Mouse (Mus musculus): ENCODE measurements at regions not wholly inside any gene's neighbourhood (a gene's known extent, or its start where the extent isn't known, plus 50 kb on each side); places are given as distances from the start of the nearest gene placed in this dataset.

DNA sequence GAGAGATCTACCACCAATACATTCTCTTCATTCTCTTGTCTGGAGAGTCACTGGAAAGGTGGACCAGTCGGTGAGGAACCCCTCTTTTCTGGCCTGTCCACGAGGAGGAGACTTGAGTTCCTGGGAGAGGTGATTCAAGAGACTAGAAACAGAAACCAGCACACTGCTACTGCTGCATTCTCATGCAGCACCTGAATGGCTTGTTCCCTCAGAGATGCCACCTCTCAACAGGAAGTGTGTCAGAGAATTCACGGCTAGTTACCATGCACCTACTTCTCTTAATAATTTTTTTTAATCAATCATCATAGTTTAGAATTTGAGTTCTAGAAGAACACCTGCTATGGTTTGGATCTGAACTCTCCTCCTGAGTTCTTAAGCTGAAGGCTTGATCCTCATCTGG lies 52.0 kb upstream of the Dynlrb2 start:
- DNase-seq (ENCODE audit: low spot score), result no peak

DNA sequence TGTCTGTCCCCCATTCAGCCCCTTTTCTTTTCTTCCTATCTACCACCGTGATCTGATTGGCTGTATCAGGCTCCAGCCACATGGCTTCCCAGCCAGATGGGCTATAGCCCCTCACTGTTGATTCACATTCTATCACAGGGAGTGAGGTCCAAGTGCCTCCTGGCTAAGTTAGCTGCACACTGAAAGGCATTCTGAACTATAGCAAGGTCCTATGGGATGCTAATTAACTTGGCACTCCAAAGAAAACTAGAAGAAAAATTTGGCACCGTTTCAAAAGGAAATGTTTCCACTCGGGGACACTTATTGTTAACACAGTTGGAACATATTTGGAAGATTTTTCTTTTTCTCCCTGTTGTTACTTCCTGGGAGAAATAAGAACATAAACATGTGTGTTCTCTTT lies 53.4 kb upstream of the Dynlrb2 start:
- no peak for DNase-seq (ENCODE audit: low spot score)

DNA sequence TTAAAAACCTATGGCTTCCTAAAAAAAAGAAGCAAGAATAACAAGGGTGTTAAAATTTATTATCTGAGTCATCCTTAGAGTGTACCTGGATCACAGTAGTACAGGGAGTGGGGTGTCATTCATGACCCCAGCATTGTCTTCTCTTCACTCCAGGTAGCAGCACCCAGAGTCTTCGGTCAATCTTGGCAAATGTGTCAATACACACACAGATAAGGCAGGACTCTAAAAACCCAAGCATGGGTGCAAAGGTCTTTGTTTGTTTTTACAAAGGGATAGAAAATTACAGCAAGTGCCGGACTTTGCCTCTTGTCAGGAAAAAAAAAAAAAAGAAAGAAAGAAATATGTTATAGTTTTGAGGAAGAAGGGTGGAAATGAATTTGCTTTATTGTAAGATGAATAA lies 57.3 kb upstream of the Dynlrb2 start:
- DNase-seq (ENCODE audit: low spot score), result no peak

DNA sequence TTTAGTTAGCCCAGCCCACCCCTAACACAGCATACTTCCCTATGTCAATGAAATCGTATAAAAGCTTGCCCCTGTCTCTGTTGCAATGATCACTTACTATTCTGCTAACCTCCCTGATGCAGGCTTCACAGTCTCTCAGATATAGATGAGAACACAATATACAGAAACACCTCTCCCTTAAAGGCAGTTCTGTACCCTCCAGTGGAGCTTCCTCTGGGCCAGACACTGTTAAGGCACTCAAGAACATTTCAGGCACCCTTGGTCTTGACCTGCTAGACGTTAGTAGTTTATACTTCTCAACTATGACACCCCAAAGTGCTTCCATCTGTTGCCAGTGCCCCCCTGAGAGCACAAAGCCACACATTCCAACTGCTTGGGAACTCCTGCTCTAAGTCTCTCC lies 61.9 kb upstream of the Dynlrb2 start:
- no peak for DNase-seq (ENCODE audit: low spot score)

DNA sequence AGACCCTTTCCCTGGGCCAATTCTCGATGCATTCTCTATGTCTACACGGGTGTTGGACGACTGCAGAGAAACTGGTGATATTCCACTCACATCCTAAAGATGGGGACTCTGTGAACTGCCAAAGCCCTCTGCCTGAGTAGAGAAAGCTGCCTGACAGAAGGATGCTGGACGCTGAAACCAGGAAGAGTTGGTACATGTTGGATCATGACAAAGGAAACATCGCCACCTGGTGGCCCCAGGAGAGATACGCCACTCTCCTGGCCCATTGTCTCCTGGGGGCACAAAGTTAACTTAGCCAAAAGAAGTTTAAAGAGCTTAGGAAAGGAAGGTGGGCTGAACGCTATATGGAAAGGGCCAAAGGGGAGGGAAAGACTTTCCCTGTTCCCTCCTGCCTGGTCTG lies 65.9 kb upstream of the Dynlrb2 start:
- peak; percentile 57 for DNase-seq (ENCODE audit: low spot score)

DNA sequence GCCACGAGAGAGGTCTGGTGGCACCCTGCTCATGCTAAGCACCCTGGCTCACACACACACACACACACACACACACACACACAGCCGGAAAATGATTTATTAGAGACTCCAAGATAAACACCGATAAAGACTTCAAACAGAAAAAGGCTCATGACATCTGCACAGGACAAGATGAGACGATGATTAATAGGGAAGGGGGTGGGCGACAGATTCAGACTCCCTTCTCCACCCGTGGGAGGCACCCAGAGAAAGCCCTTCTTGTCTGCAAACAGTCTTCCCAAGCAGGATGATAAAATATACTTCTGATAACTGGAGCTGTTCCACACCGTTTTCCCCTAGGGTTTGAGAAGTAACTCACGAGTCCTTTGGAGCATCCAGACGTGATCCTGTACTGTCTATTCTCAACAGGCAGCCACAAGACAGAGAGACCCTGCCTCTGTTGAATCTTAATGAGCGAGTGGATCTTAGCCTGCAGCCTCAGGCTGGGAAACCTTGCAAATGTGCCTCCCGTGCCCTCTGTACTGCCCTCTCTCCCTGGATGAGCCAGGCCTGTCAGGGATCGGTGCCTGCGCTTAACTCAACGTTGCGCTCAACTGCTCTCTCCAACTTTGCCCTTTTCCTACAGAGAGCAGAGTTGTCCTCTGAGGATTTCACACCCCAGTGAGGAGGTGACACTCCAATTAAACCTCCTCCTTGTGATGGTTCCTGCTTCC lies 69.3 kb upstream of the Dynlrb2 start:
- DNase-seq (ENCODE audit: low spot score), result no peak

DNA sequence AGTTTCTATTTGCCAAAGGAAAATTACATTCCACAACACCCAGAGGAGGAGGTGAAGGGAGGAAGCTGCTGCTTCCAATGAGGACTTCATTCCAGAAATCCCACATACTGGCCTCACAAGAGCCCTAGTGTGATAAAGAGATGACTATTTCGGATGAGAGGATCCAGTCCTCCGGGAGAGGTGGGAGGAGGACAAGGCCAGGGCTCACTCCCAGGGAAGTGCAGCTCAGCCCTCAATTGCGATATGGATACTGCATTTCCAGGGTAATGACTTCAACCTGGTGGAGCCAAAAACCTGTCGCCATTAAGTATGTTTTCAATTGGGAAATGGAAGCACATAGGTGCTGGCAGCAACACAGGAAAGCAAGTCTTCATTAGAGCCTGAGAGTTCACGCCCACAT lies 74.7 kb upstream of the Dynlrb2 start:
- DNase-seq (ENCODE audit: low spot score), result peak; percentile 1

DNA sequence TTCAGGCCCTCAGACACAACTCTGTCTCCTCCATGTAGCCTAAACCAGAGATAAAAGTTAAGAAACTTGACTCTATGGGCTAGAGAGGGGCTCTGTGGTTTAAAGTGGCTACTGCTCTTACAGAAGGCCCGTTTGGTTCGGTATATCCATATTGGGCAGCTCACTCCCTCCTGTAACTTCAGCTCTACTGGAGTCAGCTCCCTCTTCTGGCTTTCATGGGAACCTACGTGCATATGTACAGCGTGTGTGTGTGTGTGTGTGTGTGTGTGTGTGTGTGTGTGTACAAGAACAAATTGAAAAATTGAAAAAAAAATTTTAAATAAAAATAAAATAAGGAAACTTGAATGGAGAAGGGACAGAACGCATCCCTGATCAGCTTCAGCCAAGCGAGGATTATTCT lies 75.1 kb upstream of the Dynlrb2 start:
- no peak for DNase-seq (ENCODE audit: low spot score)

DNA sequence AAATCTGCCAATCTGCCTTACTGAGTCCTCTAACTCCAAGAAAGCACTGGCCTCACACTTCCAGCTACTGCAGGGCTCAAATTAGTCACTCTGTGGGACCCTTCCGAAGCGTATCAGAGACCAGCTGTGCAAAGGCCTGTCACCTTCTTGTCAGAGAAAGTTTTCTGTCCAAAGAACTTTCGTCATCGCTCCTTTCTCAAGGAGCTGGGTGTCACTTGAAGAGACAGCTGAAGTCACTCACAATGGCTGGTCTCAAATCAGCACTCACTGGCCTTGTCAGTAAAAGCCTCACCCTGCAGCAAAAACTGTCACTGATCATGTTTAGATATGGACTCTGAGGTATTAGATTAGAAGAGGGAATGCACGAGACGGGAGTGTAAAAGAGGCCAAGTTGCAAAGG lies 81.9 kb upstream of the Dynlrb2 start:
- DNase-seq (ENCODE audit: low spot score), result no peak

DNA sequence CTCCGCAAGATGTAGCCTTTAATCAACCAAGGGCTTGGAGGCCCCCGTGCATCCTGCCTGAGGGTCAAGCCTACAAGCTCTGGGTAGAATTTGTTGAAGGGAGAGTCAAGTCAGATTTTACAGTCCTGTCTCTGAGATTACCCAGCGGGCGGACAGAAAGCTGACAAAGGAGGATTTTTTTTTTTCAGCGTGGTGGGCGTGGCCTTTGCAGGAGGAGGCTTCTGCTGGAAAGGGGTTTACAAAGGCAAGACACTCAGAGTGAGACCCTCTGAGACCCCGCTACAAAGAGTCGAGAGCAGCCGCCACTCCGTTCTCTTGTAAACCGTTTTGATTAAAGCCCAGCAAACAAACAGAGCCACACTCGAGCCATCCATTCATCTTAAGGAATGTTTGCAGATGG lies 92.1 kb upstream of the Dynlrb2 start:
- no peak for DNase-seq (ENCODE audit: low spot score)

DNA sequence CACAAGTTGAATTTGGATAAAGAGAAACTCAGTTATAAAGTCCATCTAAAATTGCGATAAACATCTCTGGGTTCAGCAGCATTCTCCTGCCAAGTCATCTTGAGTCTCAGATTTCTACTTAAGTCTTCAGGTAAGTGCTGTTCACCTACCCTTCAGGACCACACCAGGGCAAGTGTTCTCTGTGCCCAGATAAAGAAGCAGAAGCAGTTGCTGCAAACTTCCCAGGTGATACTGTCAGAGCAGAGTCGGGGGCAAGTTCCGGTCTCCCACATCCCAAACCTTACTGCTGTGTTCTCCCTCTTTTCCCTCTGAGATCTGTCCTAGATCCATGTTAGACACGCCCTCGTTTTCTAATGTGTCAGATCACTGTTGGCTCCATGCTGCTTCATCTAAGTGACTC lies 94.7 kb upstream of the Dynlrb2 start:
- DNase-seq (ENCODE audit: low spot score), result peak; percentile 14

DNA sequence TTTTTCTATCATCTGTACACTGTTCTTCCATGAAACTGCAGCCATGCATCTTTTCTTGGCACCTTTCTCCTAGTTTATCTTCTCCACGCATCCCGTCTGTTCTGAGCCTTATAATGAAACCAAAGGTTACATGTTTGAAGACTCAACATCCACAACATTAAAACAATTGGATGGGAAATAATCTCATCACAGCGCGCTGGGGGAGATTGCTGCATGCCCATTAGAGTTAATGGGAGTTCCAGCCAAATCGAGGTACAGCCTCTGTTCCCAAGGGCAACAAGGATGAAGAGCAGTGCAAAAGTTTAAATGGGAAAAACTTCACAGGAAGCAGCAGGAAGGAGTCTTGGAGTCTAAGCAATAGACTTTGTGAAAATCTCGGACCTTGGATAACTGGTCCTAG lies 95.8 kb upstream of the Dynlrb2 start:
- DNase-seq (ENCODE audit: low spot score), result no peak

DNA sequence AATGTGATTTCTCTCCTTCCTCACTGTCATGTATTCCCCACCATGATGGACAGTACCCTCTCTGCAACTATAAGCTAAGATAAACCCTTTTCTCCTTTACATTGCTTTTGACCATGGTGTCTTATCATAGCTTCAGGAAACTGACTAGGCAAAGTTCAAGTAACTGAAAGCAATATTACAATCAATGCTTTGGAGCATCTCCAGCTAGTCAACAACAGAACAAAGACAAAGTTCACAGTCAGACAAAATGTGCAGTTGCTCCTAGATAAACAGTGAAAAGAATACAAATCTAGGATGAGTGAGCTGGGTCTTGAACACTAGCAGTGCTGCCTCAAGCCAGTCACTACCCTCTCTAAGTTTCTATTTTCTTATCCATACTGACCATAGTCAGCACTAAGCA lies 100.2 kb upstream of the Dynlrb2 start:
- no peak for DNase-seq (ENCODE audit: low spot score)

DNA sequence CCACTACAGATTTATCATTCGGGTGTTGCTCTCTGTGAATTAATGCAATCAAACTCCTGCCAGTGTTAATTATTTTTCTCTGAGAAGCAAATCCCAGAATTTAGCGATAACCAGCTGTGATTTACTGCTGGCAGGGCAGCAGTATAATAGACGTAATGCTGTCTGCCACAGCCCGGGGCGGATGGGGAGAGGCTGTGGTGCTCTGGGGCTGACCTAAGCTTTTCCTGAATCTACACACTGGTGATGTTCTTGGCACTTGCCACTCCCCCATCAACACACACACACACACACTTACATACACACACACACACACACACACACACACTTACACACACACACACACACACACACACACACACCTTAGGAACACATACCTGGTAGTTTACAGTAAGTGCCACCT lies 101.4 kb upstream of the Dynlrb2 start:
- no peak for DNase-seq (ENCODE audit: low spot score)

DNA sequence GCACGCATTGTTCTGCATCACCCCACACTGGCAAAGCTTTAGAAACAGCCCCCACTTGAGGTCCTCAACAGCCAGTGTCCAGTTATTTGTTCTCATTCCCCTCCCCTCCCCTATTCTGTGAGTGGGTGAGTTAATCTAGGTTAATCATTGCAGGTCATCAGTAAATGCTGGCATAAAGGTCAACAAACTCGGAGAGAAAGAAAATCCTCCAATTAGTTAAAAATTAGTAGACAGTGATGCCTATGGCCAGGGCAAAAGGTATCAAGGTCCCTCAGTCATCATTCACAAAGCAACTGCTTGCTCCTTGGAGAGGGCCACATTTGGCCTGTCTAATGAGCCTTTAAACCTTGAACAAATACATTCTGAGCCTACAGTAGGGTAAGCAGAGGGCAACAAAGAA lies 105.3 kb upstream of the Dynlrb2 start:
- no peak for DNase-seq (ENCODE audit: low spot score)

DNA sequence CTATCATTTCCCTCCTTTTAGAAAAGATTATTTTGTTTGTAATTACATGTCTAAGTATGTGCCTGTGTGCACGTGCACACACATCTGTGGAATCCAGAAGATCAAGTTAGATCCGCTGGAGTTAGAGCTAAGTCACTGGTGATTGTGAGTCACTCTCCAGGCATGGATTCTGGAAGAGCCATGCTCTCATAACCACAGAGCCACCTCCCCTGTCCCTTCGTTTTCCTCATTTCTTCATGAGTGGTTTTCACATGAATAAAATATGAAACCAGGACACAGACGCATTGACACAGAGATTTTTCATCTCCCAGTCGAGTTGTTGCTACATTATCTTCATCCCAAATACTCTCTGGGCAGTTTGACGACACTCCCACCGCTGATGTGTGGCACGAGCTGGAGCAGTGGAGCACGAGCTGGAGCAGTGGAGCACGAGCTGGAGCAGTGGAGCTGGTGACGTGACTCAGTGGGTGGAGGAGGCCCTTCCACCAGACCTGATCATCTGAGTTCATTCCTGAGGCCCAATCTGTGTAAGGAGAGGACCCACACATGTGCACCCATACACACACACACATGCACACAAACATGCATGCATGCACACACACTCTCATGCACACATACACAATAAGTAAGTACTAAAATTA lies 106.1 kb upstream of the Dynlrb2 start:
- DNase-seq (ENCODE audit: low spot score), result no peak

DNA sequence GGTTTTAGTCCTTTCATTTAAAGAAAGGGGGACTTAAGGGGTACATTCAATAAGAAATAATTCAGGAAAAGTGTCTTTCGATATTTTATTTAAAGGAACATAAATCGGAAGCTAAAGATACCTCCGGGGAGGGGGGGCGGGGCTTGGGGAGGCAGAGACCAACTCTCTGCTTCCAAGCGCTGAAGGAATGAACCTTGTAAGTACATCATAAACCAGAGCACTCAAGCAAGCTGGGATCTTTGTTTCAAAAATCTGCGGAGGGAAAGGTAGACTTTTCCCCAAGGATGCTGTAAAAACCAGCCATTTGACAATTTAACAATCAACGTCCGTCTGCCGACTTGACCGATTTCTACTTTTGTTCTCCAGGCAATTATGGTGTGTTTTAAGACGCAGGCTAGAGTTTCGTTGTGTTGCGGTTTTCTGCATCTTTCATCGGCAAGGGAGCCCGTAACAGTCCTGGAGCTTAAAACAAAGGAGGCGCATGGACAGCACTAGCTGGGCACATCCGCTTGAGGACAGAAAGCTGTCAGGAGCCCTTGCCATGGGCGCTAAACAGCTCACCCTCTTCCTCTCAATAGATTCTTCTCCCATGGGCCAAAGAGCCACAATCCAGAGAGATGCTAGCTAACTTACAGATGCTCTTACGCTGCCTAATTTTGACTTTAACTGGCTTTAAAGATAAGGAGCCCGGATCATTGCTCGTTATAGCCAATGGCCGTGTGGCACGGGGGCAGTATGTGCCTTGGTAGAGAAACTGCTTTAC lies 119.4 kb upstream of the Dynlrb2 start:
- DNase-seq (ENCODE audit: low spot score), result no peak

DNA sequence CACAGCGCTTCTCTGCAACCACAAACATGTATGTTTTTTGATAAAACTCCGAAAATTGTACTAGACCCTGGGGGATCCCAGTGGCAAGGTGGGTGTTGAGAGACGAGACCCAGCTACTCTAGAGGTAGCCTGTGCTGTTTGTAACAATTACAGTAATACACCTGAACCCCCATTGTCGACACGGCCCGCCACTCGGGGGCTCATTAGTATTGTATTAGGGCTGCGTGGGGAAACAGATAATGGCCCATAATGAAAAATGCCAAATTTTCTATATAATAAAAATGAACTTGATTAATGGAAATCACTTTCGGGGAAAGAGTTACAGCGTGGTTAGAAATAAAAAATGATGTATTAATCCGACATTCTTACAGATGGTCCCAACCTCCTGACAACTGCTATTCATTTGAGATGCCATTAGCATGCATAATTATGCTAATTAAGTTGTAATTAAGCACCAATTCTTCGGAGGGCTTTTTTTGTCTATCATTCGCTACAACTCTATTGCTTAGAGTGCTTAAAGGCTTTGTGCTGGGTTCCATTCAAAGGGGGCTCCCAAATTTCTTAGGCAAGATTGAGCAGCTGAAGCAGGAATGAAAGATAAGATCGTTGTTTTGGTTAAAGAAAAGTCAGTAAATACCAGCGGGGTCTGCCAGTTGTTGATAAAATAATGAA lies 120.2 kb upstream of the Dynlrb2 start:
- DNase-seq (ENCODE audit: low spot score), result no peak

DNA sequence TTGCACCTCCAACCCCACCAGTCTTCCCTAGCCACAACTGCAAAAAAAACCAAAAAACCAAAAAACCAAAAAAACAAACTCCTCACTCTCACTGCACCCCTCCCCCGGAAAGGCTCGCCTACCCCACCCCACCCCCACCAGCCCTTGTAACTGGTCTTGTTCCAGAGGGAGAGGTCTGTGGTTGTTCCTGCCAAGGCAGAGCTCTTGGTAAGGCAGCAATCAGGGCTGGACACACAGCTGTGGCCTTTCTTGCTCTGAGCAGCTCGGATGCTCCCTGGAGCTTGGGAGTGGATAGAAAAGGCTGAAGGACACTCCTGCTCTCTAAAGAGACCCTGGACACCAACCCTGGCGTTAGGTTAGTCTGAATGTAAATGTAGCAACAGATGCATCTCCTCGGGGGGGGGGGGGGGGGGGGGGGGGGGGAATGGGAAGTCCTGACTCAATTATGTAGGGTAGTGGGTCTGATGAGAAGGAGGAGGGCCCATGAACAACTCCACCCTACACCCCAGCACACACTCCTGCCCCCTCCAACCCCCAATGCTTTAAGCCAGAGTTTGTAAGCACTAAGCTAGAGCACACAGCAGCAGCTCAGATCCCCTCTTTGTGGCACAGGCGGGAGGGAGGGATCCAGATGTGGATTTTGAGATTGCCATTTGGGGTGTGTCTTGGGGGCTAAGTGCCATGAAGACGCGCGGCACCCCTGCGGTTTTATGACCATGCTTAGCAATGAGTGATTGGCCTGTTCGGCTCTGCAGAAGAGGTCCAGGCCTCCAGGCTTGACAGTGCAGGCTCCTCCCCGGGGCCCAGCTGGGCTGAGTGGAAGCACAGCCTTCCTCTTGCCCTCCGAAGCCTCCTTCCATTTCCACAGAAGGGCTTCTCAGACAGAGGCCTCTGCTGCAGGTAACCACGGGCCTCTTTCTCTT lies 121.0 kb upstream of the Dynlrb2 start:
- DNase-seq (ENCODE audit: low spot score), result no peak

DNA sequence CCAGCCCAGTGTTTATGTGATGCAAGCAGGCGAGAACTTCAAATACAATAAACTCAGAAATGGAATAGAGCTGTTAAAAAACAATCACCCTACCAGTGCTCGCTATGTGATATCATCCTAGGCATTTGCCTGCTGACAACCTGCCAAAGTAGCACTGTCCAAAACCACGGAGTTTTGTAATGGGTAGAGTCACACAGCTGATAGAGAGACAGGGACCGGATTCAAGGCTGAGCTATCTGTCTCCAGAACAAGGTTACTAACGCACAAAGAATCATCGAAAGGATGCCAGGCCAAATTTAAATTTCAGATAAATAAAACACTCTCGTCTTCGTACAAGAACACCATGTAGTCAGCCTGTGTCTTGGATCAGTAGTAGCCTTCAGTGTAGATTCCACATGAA lies 121.7 kb upstream of the Dynlrb2 start:
- no peak for DNase-seq (ENCODE audit: low spot score)

DNA sequence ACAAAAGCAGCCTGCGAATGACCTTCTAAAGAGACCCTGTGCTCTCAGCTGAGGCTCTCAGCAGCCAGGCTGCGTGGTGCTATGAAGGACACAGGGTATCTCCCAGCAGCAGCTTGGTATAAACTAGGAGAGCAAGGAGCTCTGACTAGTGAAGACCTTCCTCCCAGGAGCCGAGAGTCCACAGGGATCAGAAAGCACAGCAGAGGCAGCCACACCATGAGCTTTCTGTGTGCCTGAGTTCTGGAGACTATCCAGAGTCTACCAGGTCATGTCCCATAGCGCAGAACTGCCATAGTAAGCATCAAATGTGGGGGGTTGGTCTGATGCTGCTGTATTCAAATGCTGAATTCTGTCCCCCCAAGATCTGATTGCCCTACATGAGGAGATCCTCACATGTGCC lies 124.2 kb upstream of the Dynlrb2 start:
- DNase-seq (ENCODE audit: low spot score), result no peak

DNA sequence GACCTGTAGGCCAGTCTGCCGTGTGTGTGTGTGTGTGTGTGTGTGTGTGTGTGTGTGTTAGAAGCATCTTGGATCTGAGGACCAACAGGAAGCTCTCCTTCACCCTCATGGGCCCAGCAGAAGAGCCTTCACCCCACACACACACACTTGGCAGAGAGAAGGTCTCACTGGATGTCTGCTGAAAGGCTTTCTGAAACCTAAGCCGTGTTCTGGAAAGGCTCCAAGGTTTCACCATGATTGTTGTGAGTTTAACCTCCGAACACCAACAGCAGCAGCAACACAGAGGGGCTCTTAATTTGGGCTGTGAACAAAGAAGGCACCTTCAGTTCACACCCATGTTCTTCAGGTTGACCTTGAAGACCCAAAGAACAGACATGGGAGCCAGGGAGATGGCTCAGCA lies 124.9 kb upstream of the Dynlrb2 start:
- DNase-seq (ENCODE audit: low spot score), result no peak

All from lung, postnatal 25 days (tissue).